Mouse (Mus musculus): ENCODE data around the gene Scg5.

- TF ChIP-seq CTCF (conservative IDR thresholded peaks at IDR 0.05; ENCODE audit: low read length) (no peak), NANOG (IDR thresholded peaks at IDR 0.05; ENCODE audit: borderline replicate concordance, low read length) (no peak)
These were observed 39.5 kb upstream of the Scg5 start for GRCm38 (mm10) chr2:113868404-113868803.
